10 mouse cellular contexts compared by ENCODE assay signal in genomic region chr16:44687719-44688420, GRCm38 (mm10). TPM values are rescaled to one million over a fixed set of nuclear protein-coding genes. Genes with fewer than 3 reads are reported as not detected.
A peak's percentile ranks its signal among the peaks of the same experiment; 100 is the strongest.
DNase-seq lines count a peak whose midpoint lies in the region; ATAC-seq and TF ChIP-seq lines count a peak whose summit lies in the region.
"Had no signal": no experiment of that assay in that cellular context is flagged by ENCODE, and none has a peak within 500 bp of the region (broad histone marks: within the 10 kb centered on the region; RNA-seq: fewer than 3 reads in every experiment).

No protein-coding gene starts in this region.

- WGBS in lung, embryonic 14.5 days = 6% methylated on average over 18 of the region's 18 CpGs
- 20% methylated on average over 17 of the region's 18 CpGs for WGBS in lung, postnatal 0 days
- WGBS in hindbrain, embryonic 10.5 days = 2% methylated on average over 18 of the region's 18 CpGs
- WGBS in limb, embryonic 15.5 days = 4% methylated on average over 18 of the region's 18 CpGs
- 9% methylated on average over 18 of the region's 18 CpGs for WGBS in stomach, embryonic 14.5 days
- 16% methylated on average over 18 of the region's 18 CpGs for WGBS in thymus, adult 2 months

- H3K27me3 ChIP-seq in lung, embryonic 14.5 days (ENCODE audit: insufficient read depth, low read length) = no peaks in the 10 kb centered on the region
- no peaks in the 10 kb centered on the region for H3K27me3 ChIP-seq in lung, postnatal 0 days (replicated peaks; ENCODE audit: insufficient read depth, low read length)
- no peaks in the 10 kb centered on the region for H3K27me3 ChIP-seq in hindbrain, embryonic 10.5 days (ENCODE audit: insufficient read depth, poor library complexity, severe bottlenecking)
- no peaks in the 10 kb centered on the region for H3K27me3 ChIP-seq in limb, embryonic 15.5 days
- no peaks in the 10 kb centered on the region for H3K27me3 ChIP-seq in stomach, embryonic 14.5 days (ENCODE audit: control insufficient read depth, insufficient read depth, low read length)
- 0 out of 2 replicates have a peak, but pooled peaks cover 2% of the 10 kb centered on the region for H3K27me3 ChIP-seq in thymus, adult 2 months (ENCODE audit: control insufficient read depth, insufficient read depth, low read length)
- H3K27me3 ChIP-seq: Patski had no signal

- no peak for TF ChIP-seq EP300 in lung, postnatal 0 days (IDR thresholded peaks at IDR 0.05)

- no peak overlapping the region for H3K9ac ChIP-seq in lung, embryonic 14.5 days
- H3K9ac ChIP-seq in lung, postnatal 0 days (replicated peaks; ENCODE audit: low read depth) = no peak overlapping the region
- no peak overlapping the region for H3K9ac ChIP-seq in limb, embryonic 15.5 days
- no peak overlapping the region for H3K9ac ChIP-seq in stomach, embryonic 14.5 days (replicated peaks; ENCODE audit: low read depth, low read length)

- H3K9me3 ChIP-seq in lung, embryonic 14.5 days (ENCODE audit: low read depth, low read length) = no peaks in the 10 kb centered on the region
- no peaks in the 10 kb centered on the region for H3K9me3 ChIP-seq in lung, postnatal 0 days (ENCODE audit: low read length)
- H3K9me3 ChIP-seq in hindbrain, embryonic 10.5 days = no peaks in the 10 kb centered on the region
- H3K9me3 ChIP-seq in limb, embryonic 15.5 days = no peaks in the 10 kb centered on the region
- H3K9me3 ChIP-seq in stomach, embryonic 14.5 days (ENCODE audit: control insufficient read depth, low read depth, low read length) = no peaks in the 10 kb centered on the region; the same call in 1 of the 2 replicates

- no peak for DNase-seq in lung, embryonic 14.5 days
- DNase-seq in lung, postnatal 0 days (ENCODE audit: low spot score) = no peak
- peak; percentile 53 for DNase-seq in hindbrain, embryonic 10.5 days (ENCODE audit: low spot score)
- DNase-seq in gastrocnemius, postnatal 25 days = no peak
- no peak for DNase-seq in right cerebral cortex, postnatal 10 days (ENCODE audit: low spot score in 2 of 2)
- no peak for DNase-seq in thymus, adult 2 months

- peak overlapping the region; percentile 42 for H3K4me2 ChIP-seq in lung, embryonic 14.5 days
- no peak overlapping the region for H3K4me2 ChIP-seq in lung, postnatal 0 days (replicated peaks; ENCODE audit: low read depth, low read length)
- H3K4me2 ChIP-seq in limb, embryonic 15.5 days = peak overlapping the region; percentile 24; the same call in 1 of the 2 replicates
- H3K4me2 ChIP-seq in stomach, embryonic 14.5 days (replicated peaks; ENCODE audit: low read depth, low read length) = peak overlapping the region; percentile 0; the same call in 1 of the 2 replicates

- TF ChIP-seq CTCF in lung, embryonic 14.5 days (IDR thresholded peaks at IDR 0.05; ENCODE audit: low read depth) = no peak
- TF ChIP-seq CTCF in lung, postnatal 0 days (IDR thresholded peaks at IDR 0.05) = no peak
- no peak for TF ChIP-seq CTCF in thymus, adult 2 months (IDR thresholded peaks at IDR 0.05; ENCODE audit: borderline replicate concordance, control insufficient read depth, extremely low read depth, insufficient read depth, low read length, poor library complexity)

- TF ChIP-seq POLR2A in thymus, adult 2 months (IDR thresholded peaks at IDR 0.05; ENCODE audit: control insufficient read depth, extremely low read depth, insufficient read depth, low read length, poor library complexity) = no peak

- no peak overlapping the region for H3K4me3 ChIP-seq in lung, embryonic 14.5 days (ENCODE audit: low read depth, low read length)
- H3K4me3 ChIP-seq in lung, postnatal 0 days (ENCODE audit: low read depth, low read length) = no peak overlapping the region
- H3K4me3 ChIP-seq in hindbrain, embryonic 10.5 days = peak overlapping the region; percentile 40
- no peak overlapping the region for H3K4me3 ChIP-seq in limb, embryonic 15.5 days
- H3K4me3 ChIP-seq in stomach, embryonic 14.5 days (ENCODE audit: low read depth, low read length) = no peak overlapping the region
- no peak overlapping the region for H3K4me3 ChIP-seq in thymus, adult 2 months (ENCODE audit: control insufficient read depth, insufficient read depth, low read length)
- H3K4me3 ChIP-seq: myocyte had no signal

- peak; percentile 9; the same call in 1 of the 2 replicates for ATAC-seq in lung, embryonic 14.5 days (ENCODE audit: insufficient read depth)
- ATAC-seq in lung, postnatal 0 days = no peak
- no peak for ATAC-seq in limb, embryonic 15.5 days (ENCODE audit: insufficient number of reproducible peaks, low FRiP score, low TSS enrichment, low read depth)
- ATAC-seq in stomach, embryonic 14.5 days (ENCODE audit: insufficient number of reproducible peaks, insufficient read depth, low FRiP score, low read depth) = no peak; the same call in 1 of the 2 replicates
- ATAC-seq: Patski had no signal

- peaks cover 16% of the 10 kb centered on the region for H3K4me1 ChIP-seq in lung, embryonic 14.5 days (ENCODE audit: insufficient read depth)
- peaks cover 4% of the 10 kb centered on the region; the same call in 1 of the 2 replicates for H3K4me1 ChIP-seq in lung, postnatal 0 days (ENCODE audit: insufficient read depth, low read depth, low read length)
- peaks cover 67% of the 10 kb centered on the region for H3K4me1 ChIP-seq in hindbrain, embryonic 10.5 days (replicated peaks)
- H3K4me1 ChIP-seq in limb, embryonic 15.5 days = peaks cover 54% of the 10 kb centered on the region
- H3K4me1 ChIP-seq in stomach, embryonic 14.5 days (ENCODE audit: control insufficient read depth, insufficient read depth, low read length) = peaks cover 19% of the 10 kb centered on the region; the same call in 1 of the 2 replicates
- H3K4me1 ChIP-seq in thymus, adult 2 months (replicated peaks; ENCODE audit: control insufficient read depth, insufficient read depth, low read length) = peaks cover 7% of the 10 kb centered on the region

- H3K36me3 ChIP-seq in lung, embryonic 14.5 days (ENCODE audit: insufficient read depth) = no peaks in the 10 kb centered on the region
- H3K36me3 ChIP-seq in lung, postnatal 0 days (ENCODE audit: insufficient read depth, low read length) = no peaks in the 10 kb centered on the region
- no peaks in the 10 kb centered on the region for H3K36me3 ChIP-seq in hindbrain, embryonic 10.5 days
- H3K36me3 ChIP-seq in limb, embryonic 15.5 days = no peaks in the 10 kb centered on the region
- H3K36me3 ChIP-seq in stomach, embryonic 14.5 days (ENCODE audit: control insufficient read depth, insufficient read depth, low read length) = no peaks in the 10 kb centered on the region
- no peaks in the 10 kb centered on the region for H3K36me3 ChIP-seq in thymus, adult 2 months (ENCODE audit: control insufficient read depth, insufficient read depth, low read length)

- H3K27ac ChIP-seq in lung, embryonic 14.5 days (ENCODE audit: low read depth) = peak overlapping the region; percentile 42; the same call in 1 of the 2 replicates
- H3K27ac ChIP-seq in lung, postnatal 0 days (ENCODE audit: low read length) = no peak overlapping the region
- peak overlapping the region; percentile 88 for H3K27ac ChIP-seq in hindbrain, embryonic 10.5 days
- peak overlapping the region; percentile 75 for H3K27ac ChIP-seq in limb, embryonic 15.5 days
- peak overlapping the region; percentile 53; the same call in 1 of the 2 replicates for H3K27ac ChIP-seq in stomach, embryonic 14.5 days (ENCODE audit: low read length)
- no peak overlapping the region for H3K27ac ChIP-seq in thymus, adult 2 months (ENCODE audit: control insufficient read depth, insufficient read depth, low read length)

RNA-seq across cellular contexts. Expression of gene Nepro, which starts 36.2 kb away (rescaled TPM):
- polyA plus RNA-seq in lung, embryonic 14.5 days (2014; fragmentation: Nextera tagmentation; extraction: Ambion mirVana) = 14.4 and 14.6 TPM in 2 replicates
- polyA plus RNA-seq in lung, postnatal 0 days (2015; fragmentation: Nextera tagmentation; extraction: Ambion mirVana) = 3.6 and 3.7 TPM in 2 replicates
- polyA plus RNA-seq in hindbrain, embryonic 10.5 days (2016; fragmentation: Nextera tagmentation; extraction: Ambion mirVana) = 8.8 and 14.9 TPM in 2 replicates
- polyA plus RNA-seq in limb, embryonic 15.5 days (2015; fragmentation: Nextera tagmentation; extraction: Ambion mirVana) = 6.9 and 7.4 TPM in 2 replicates
- 9.3 and 10.0 TPM in 2 replicates for polyA plus RNA-seq in stomach, embryonic 14.5 days (2014; fragmentation: Nextera tagmentation; extraction: Ambion mirVana)
- total RNA-seq in gastrocnemius, postnatal 25 days (2021) = 1 to 10 TPM; 3.2 to 4.3 TPM
- polyA plus RNA-seq in thymus, adult 2 months (2012; rRNA removed) = 6.8 and 7.9 TPM in 2 replicates

RNA-seq across cellular contexts. Expression of gene Gtpbp8, which starts 58.3 kb away (rescaled TPM):
- 30.1 and 31.8 TPM in 2 replicates for polyA plus RNA-seq in lung, embryonic 14.5 days (2014; fragmentation: Nextera tagmentation; extraction: Ambion mirVana)
- polyA plus RNA-seq in lung, postnatal 0 days (2015; fragmentation: Nextera tagmentation; extraction: Ambion mirVana) = 17.2 and 19.5 TPM in 2 replicates
- polyA plus RNA-seq in hindbrain, embryonic 10.5 days (2016; fragmentation: Nextera tagmentation; extraction: Ambion mirVana) = 27.7 and 30.5 TPM in 2 replicates
- polyA plus RNA-seq in limb, embryonic 15.5 days (2015; fragmentation: Nextera tagmentation; extraction: Ambion mirVana) = 23.1 and 26.7 TPM in 2 replicates
- 27.9 and 29.4 TPM in 2 replicates for polyA plus RNA-seq in stomach, embryonic 14.5 days (2014; fragmentation: Nextera tagmentation; extraction: Ambion mirVana)
- 10 to 100 TPM in 1 of 2 experiments, 1 to 10 TPM in 1; 9.7 to 10.9 TPM for total RNA-seq in gastrocnemius, postnatal 25 days (2021)
- polyA plus RNA-seq in thymus, adult 2 months (2012; rRNA removed) = 5.1 and 5.4 TPM in 2 replicates

Comparison
In these comparisons a context has a peak if more than half of its experiments do, and no peak if none do; other contexts are left out.
1. H3K27ac ChIP-seq: peak in lung, embryonic 14.5 days (single experiment), hindbrain, embryonic 10.5 days (single experiment), limb, embryonic 15.5 days (single experiment) and stomach, embryonic 14.5 days (single experiment); none in lung, postnatal 0 days (single experiment) and thymus, adult 2 months (single experiment).